Mouse (Mus musculus) hindbrain, embryonic 10.5 days (tissue): ENCODE measurements around the gene Prss29. TPM values are rescaled to one million over a fixed set of nuclear protein-coding genes. Genes with fewer than 3 reads are reported as not detected.

Experiments
- DNase-seq: peaks from one replicate; pipeline ENCODE4 v3.0.0-alpha.2; 2017; ENCODE audit warnings: low spot score
- H3K27ac ChIP-seq: fragments of 300-500 bp; sonication (generic); 2 replicates; pipeline ENCODE4 v1.5.1; 2016; ENCODE audit warnings: mild to moderate bottlenecking, moderate library complexity
- H3K27me3 ChIP-seq: fragments of 300-500 bp; sonication (generic); 2 replicates; pipeline ENCODE4 v1.6.1; 2016; ENCODE audit warnings: mild to moderate bottlenecking; ENCODE audit not compliant: poor library complexity, insufficient read depth, severe bottlenecking
- H3K36me3 ChIP-seq: fragments of 300-500 bp; sonication (generic); 2 replicates; pipeline ENCODE4 v1.6.1; 2016; ENCODE audit warnings: mild to moderate bottlenecking, moderate library complexity
- H3K4me1 ChIP-seq: fragments of 300-500 bp; sonication (generic); replicated peaks from 2 replicates; pipeline ENCODE4 v1.6.1; 2016; ENCODE audit warnings: mild to moderate bottlenecking
- H3K4me3 ChIP-seq: fragments of 300-500 bp; sonication (generic); 2 replicates; pipeline ENCODE4 v1.5.1; 2016; ENCODE audit warnings: mild to moderate bottlenecking, moderate library complexity
- H3K9me3 ChIP-seq: fragments of 300-500 bp; sonication (generic); 2 replicates; pipeline ENCODE4 v1.6.1; 2016; ENCODE audit warnings: mild to moderate bottlenecking, moderate library complexity
- WGBS: fragments of 180-500 bp; shearing (Covaris S2); methylation state at CpG from one replicate; pipeline ENCODE4 v1.1.7; 2016; 5-methylcytosine and 5-hydroxymethylcytosine counted together
- polyA plus RNA-seq: library from polyadenylated mRNA; unstranded; fragments of >200 nt; fragmentation: Nextera tagmentation; extraction: Ambion mirVana; gene quantifications from 2 replicates; pipeline ENCODE4 v1.2.1, GENCODE M21; 2016

Gene Prss29
- polyA plus RNA-seq, 1 experiment from 2014 or later = not detected

DNA sequence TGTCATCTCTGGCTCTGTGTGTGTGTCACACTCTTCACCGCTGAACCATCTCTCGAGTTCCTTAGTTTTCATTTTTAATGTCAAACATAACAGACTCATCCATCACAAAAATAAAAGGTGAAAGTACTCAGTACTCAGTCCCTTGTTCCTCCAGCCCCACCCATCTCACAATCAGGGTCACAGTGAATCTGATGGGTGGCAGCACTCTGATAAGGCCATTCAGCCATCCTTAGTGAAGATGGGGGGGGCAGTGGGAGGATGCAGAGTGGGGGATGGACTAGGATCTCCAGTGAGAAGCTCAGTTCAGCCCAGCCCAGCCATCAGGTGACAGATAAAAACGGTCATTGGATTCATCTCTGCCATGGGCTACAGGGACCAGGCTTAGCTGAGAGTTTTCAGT, 50.5 kb downstream of the Prss29 start, which contains the start of gene Tpsg1:
TSS of gene Tpsg1 (plus strand) at position 301 of the 400 bp plus-strand sequence.
- no peaks in the 10 kb centered on the region for H3K9me3 ChIP-seq
- DNase-seq = no peak
- 87% methylated on average over 3 of the region's 3 CpGs for WGBS
- peaks cover 6% of the 10 kb centered on the region; the same call in 1 of the 2 replicates for H3K4me1 ChIP-seq
- no peak within 1 kb of the TSS for H3K27ac ChIP-seq
- H3K4me3 ChIP-seq = no peak within 1 kb of the TSS
- H3K36me3 ChIP-seq = no peaks in the 10 kb centered on the region
- no peaks in the 10 kb centered on the region; the same call in 1 of the 2 replicates for H3K27me3 ChIP-seq

Other genes starting within 250 kb of the Prss29 start
- 13.0 and 13.7 TPM in 2 replicates for gene Tmem204, start 235.1 kb upstream of the Prss29 start, polyA plus RNA-seq
- gene Telo2, start 202.7 kb upstream of the Prss29 start, polyA plus RNA-seq = 49.9 and 52.3 TPM in 2 replicates
- not detected in 2 replicates for gene Ptx4, start 197.9 kb upstream of the Prss29 start, polyA plus RNA-seq
- gene Clcn7, start 185.3 kb upstream of the Prss29 start, polyA plus RNA-seq = 23.5 and 24.7 TPM in 2 replicates
- gene Ccdc154, start 156.2 kb upstream of the Prss29 start, polyA plus RNA-seq = not detected in 2 replicates
- gene Gm38655, start 143.2 kb upstream of the Prss29 start, polyA plus RNA-seq = not detected in 2 replicates
- 35.6 and 36.3 TPM in 2 replicates for gene BC003965, start 134.1 kb upstream of the Prss29 start, polyA plus RNA-seq
- 8.5 and 8.6 TPM in 2 replicates for gene Unkl, start 130.3 kb upstream of the Prss29 start, polyA plus RNA-seq
- gene Gnptg, start 78.5 kb upstream of the Prss29 start, polyA plus RNA-seq = 63.3 and 73.2 TPM in 2 replicates
- gene Tsr3, start 78.5 kb upstream of the Prss29 start, polyA plus RNA-seq = 76.9 and 86.4 TPM in 2 replicates
- gene Baiap3, start 62.3 kb upstream of the Prss29 start, polyA plus RNA-seq = 2.3 and 3.5 TPM in 2 replicates
- 862 and 894 TPM in 2 replicates for gene Ube2i, start 44.0 kb upstream of the Prss29 start, polyA plus RNA-seq
- not detected in 2 replicates for gene Prss34, start 20.3 kb upstream of the Prss29 start, polyA plus RNA-seq
- not detected in 2 replicates for gene Prss28, start 10.0 kb upstream of the Prss29 start, polyA plus RNA-seq
- gene Tpsab1, start 26.9 kb downstream of the Prss29 start, polyA plus RNA-seq = not detected in 2 replicates
- gene Tpsb2, start 47.7 kb downstream of the Prss29 start, polyA plus RNA-seq = not detected in 2 replicates
- gene Tpsg1, start 50.6 kb downstream of the Prss29 start, polyA plus RNA-seq = 0.50 TPM in 1 of 2 replicates, not detected in the other
- 3.9 and 6.8 TPM in 2 replicates for gene Cacna1h, start 115.1 kb downstream of the Prss29 start, polyA plus RNA-seq
- gene Tekt4, start 136.0 kb downstream of the Prss29 start, polyA plus RNA-seq = 1.2 and 2.8 TPM in 2 replicates
- gene Sstr5, start 178.6 kb downstream of the Prss29 start, polyA plus RNA-seq = 0.06 and 0.27 TPM in 2 replicates